Mouse (Mus musculus) hindbrain, embryonic 14.5 days (tissue): ENCODE measurements around the gene Gm26741. TPM values are rescaled to one million over a fixed set of nuclear protein-coding genes. Genes with fewer than 3 reads are reported as not detected.
A peak's percentile ranks its signal among the peaks of the same experiment; 100 is the strongest.
"Not testable (repeated sequence)": the region's sequence is repeated elsewhere in the genome, so short reads cannot be mapped to it uniquely, and the experiment has no call there.

ENCODE experiments used
- ATAC-seq: fragments of 200-750 bp; cut with Nextera tagmentation; 2 replicates; pipeline ENCODE4 v1.8.0; 2017; ENCODE audit warnings: moderate number of reproducible peaks, mild to moderate bottlenecking, moderate TSS enrichment, moderate library complexity; ENCODE audit not compliant: low FRiP score
- DNase-seq: peaks from one replicate; pipeline ENCODE4 v3.0.0-alpha.2; 2015; ENCODE audit warnings: low spot score
- H3K27ac ChIP-seq: fragments of 300-500 bp; sonication (generic); 2 replicates; pipeline ENCODE4 v1.5.1; 2014; ENCODE audit warnings: mild to moderate bottlenecking, moderate library complexity
- H3K27me3 ChIP-seq: fragments of 300-500 bp; sonication (generic); 2 replicates; pipeline ENCODE4 v1.6.1; 2014; ENCODE audit warnings: mild to moderate bottlenecking, low read length, mixed read lengths; ENCODE audit not compliant: control insufficient read depth, insufficient read depth
- H3K36me3 ChIP-seq: fragments of 300-500 bp; sonication (generic); replicated peaks from 2 replicates; pipeline ENCODE4 v1.6.1; 2014; ENCODE audit not compliant: control insufficient read depth, insufficient read depth
- H3K4me1 ChIP-seq: fragments of 300-500 bp; sonication (generic); replicated peaks from 2 replicates; pipeline ENCODE4 v1.6.1; 2014; ENCODE audit warnings: antibody characterized with exemption, low read length, mixed read lengths; ENCODE audit not compliant: control insufficient read depth, insufficient read depth
- H3K4me2 ChIP-seq: fragments of 300-500 bp; sonication (generic); replicated peaks from 2 replicates; pipeline ENCODE4 v1.6.1; 2014; ENCODE audit warnings: mild to moderate bottlenecking, moderate library complexity
- H3K4me3 ChIP-seq: fragments of 300-500 bp; sonication (generic); replicated peaks from 2 replicates; pipeline ENCODE4 v1.5.1; 2014; ENCODE audit warnings: mild to moderate bottlenecking, low read length
- H3K9ac ChIP-seq: fragments of 300-500 bp; sonication (generic); 2 replicates; pipeline ENCODE4 v1.6.1; 2014
- H3K9me3 ChIP-seq: fragments of 300-500 bp; sonication (generic); 2 replicates; pipeline ENCODE4 v1.6.1; 2016; ENCODE audit warnings: low read length; ENCODE audit not compliant: control insufficient read depth
- WGBS: fragments of 180-500 bp; shearing (Covaris S2); extraction: QIAGEN DNeasy Blood & Tissue Kit; methylation state at CpG from one replicate; pipeline ENCODE4 v1.1.7; 2014; 5-methylcytosine and 5-hydroxymethylcytosine counted together
- polyA plus RNA-seq: library from polyadenylated mRNA; unstranded; fragments of >200 nt; fragmentation: Nextera tagmentation; extraction: Ambion mirVana; gene quantifications from 2 replicates; pipeline ENCODE4 v1.2.1, GENCODE M21; 2014

Gene Gm26741
- polyA plus RNA-seq, result not detected in 2 replicates

- Histone ChIP-seq H3K27ac (no peak within 1 kb of the TSS), H3K36me3 (peaks cover 17% of the 10 kb centered on the region; the same call in 1 of the 2 replicates), H3K27me3 (no peaks in the 10 kb centered on the region), H3K9ac (no peak within 1 kb of the TSS), H3K4me2 (no peak within 1 kb of the TSS), H3K9me3 (no peaks in the 10 kb centered on the region), H3K4me3 (no peak within 1 kb of the TSS), H3K4me1 (no peaks in the 10 kb centered on the region)
- ATAC-seq (no peak), DNase-seq (no peak)
- 97% methylated on average over 2 of the region's 2 CpGs for WGBS
Observed at GRCm38 (mm10) chr10:52358467-52358866, at the start of gene Gm26741. Gene Gm26741 (plus strand): TSS chr10:52358767.

- no peak for DNase-seq
- Histone ChIP-seq H3K4me3 (no peak overlapping the region), H3K4me1 (no peaks in the 10 kb centered on the region), H3K27me3 (no peaks in the 10 kb centered on the region), H3K9me3 (no peaks in the 10 kb centered on the region), H3K4me2 (no peak overlapping the region), H3K9ac (no peak overlapping the region), H3K36me3 (peaks cover 7% of the 10 kb centered on the region), H3K27ac (no peak overlapping the region)
- no peak for ATAC-seq
- WGBS, result 85% methylated on average over 8 of the region's 8 CpGs
Observed at GRCm38 (mm10) chr10:52309196-52309595, 49.4 kb upstream of the Gm26741 start.

GRCm38 (mm10) chr10:52319506-52320286 lies 38.9 kb upstream of the Gm26741 start:
- Histone ChIP-seq H3K36me3 (peaks cover 3% of the 10 kb centered on the region; the same call in 1 of the 2 replicates), H3K4me3 (no peak overlapping the region), H3K9me3 (no peaks in the 10 kb centered on the region), H3K4me1 (no peaks in the 10 kb centered on the region), H3K9ac (no peak overlapping the region), H3K4me2 (no peak overlapping the region), H3K27me3 (no peaks in the 10 kb centered on the region), H3K27ac (no peak overlapping the region)
- no peak for ATAC-seq
- DNase-seq, result no peak
- WGBS, result 94% methylated on average over 28 of the region's 28 CpGs

- H3K27ac ChIP-seq, result no peak overlapping the region
- H3K27me3 ChIP-seq, result no peaks in the 10 kb centered on the region
- peaks cover 3% of the 10 kb centered on the region; the same call in 1 of the 2 replicates for H3K36me3 ChIP-seq
- no peaks in the 10 kb centered on the region for H3K9me3 ChIP-seq
- ATAC-seq (no peak), DNase-seq (no peak)
- H3K4me1 ChIP-seq, result no peaks in the 10 kb centered on the region
- no peak overlapping the region for H3K9ac ChIP-seq
- H3K4me2 ChIP-seq, result no peak overlapping the region
- WGBS, result 97% methylated on average over 3 of the region's 3 CpGs
- no peak overlapping the region for H3K4me3 ChIP-seq
Observed at GRCm38 (mm10) chr10:52321918-52322317, 36.6 kb upstream of the Gm26741 start.

- Histone ChIP-seq H3K9me3 (no peaks in the 10 kb centered on the region), H3K4me3 (no peak overlapping the region), H3K36me3 (peaks cover 6% of the 10 kb centered on the region; the same call in 1 of the 2 replicates), H3K27me3 (no peaks in the 10 kb centered on the region), H3K4me2 (no peak overlapping the region), H3K27ac (no peak overlapping the region), H3K9ac (no peak overlapping the region), H3K4me1 (no peaks in the 10 kb centered on the region)
- ATAC-seq, result no peak
- 0% methylated on average over 1 of the region's 1 CpGs for WGBS
- DNase-seq, result peak; percentile 75
Observed at GRCm38 (mm10) chr10:52331007-52331406, 27.6 kb upstream of the Gm26741 start.

- not testable (repeated sequence) for H3K4me3 ChIP-seq, H3K27ac ChIP-seq, DNase-seq, ATAC-seq, H3K4me1 ChIP-seq, H3K4me2 ChIP-seq, H3K9ac ChIP-seq, H3K9me3 ChIP-seq, H3K27me3 ChIP-seq
- 97% methylated on average over 4 of the region's 4 CpGs for WGBS
- peaks cover 80% of the 10 kb centered on the region for H3K36me3 ChIP-seq
Observed at GRCm38 (mm10) chr10:52343324-52343723, 15.2 kb upstream of the Gm26741 start.

GRCm38 (mm10) chr10:52353184-52353583 lies 5.4 kb upstream of the Gm26741 start:
- H3K27me3 ChIP-seq, result no peaks in the 10 kb centered on the region
- no peaks in the 10 kb centered on the region for H3K4me1 ChIP-seq
- 74% methylated on average over 9 of the region's 9 CpGs for WGBS
- ATAC-seq, result no peak
- DNase-seq, result no peak
- H3K9me3 ChIP-seq, result no peaks in the 10 kb centered on the region
- no peak overlapping the region for H3K27ac ChIP-seq
- peaks cover 57% of the 10 kb centered on the region for H3K36me3 ChIP-seq
- no peak overlapping the region for H3K9ac ChIP-seq
- H3K4me2 ChIP-seq, result no peak overlapping the region
- no peak overlapping the region for H3K4me3 ChIP-seq

- Histone ChIP-seq H3K4me2 (no peak overlapping the region), H3K27ac (no peak overlapping the region), H3K4me1 (no peaks in the 10 kb centered on the region), H3K36me3 (peaks cover 9% of the 10 kb centered on the region; the same call in 1 of the 2 replicates), H3K4me3 (no peak overlapping the region), H3K9ac (no peak overlapping the region), H3K9me3 (no peaks in the 10 kb centered on the region), H3K27me3 (no peaks in the 10 kb centered on the region)
- 97% methylated on average over 4 of the region's 4 CpGs for WGBS
- ATAC-seq, result no peak
- no peak for DNase-seq
Observed at GRCm38 (mm10) chr10:52360241-52360735, 1.7 kb downstream of the Gm26741 start.

GRCm38 (mm10) chr10:52360862-52361609 lies 2.5 kb downstream of the Gm26741 start:
- Histone ChIP-seq H3K27me3 (no peaks in the 10 kb centered on the region), H3K27ac (no peak overlapping the region), H3K4me3 (no peak overlapping the region), H3K36me3 (peaks cover 9% of the 10 kb centered on the region; the same call in 1 of the 2 replicates), H3K4me2 (no peak overlapping the region), H3K9me3 (no peaks in the 10 kb centered on the region), H3K9ac (no peak overlapping the region), H3K4me1 (no peaks in the 10 kb centered on the region)
- no peak for ATAC-seq
- WGBS, result 88% methylated on average over 9 of the region's 9 CpGs
- DNase-seq, result no peak
